Mouse (Mus musculus) olfactory bulb, adult 2 months (tissue): ENCODE results near the gene Apba3.

ENCODE experiments used
- CTCF ChIP-seq: fragments of 200-500 bp; IDR thresholded peaks from 2 replicates; pipeline ENCODE4 v1.5.1; 2012; ENCODE audit warnings: low read depth, mild to moderate bottlenecking, low read length, moderate library complexity; ENCODE audit not compliant: insufficient read depth
- POLR2A ChIP-seq: fragments of 200-500 bp; IDR thresholded peaks from 2 replicates; pipeline ENCODE4 v1.6.1; 2012; ENCODE audit warnings: mild to moderate bottlenecking, low read depth, low read length, moderate library complexity; ENCODE audit not compliant: insufficient read depth

DNA sequence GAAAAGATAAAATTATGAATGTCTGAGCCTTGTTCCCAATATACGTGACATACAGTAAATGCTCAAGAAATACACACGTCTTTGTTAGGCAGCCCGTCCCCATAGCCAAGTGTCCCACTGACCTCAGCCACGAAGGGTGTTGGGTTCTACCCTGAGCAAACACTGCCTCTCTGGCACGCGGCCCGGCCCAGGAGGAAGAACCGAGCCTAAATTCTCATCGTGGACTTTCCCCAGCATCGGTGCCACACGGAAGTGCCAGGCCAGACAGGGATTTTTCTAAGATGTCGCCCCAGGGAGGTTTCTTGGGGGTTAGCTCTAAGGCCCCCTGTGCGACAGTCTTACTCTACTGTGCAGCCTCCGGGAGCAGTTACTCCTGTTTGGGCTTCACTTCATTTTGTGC is 23.1 kb downstream of the Apba3 start:
- TF ChIP-seq POLR2A (no peak), CTCF (no peak)
